Mouse (Mus musculus): Measurements from ENCODE around the gene Gm47995. TPM values are rescaled to one million over a fixed set of nuclear protein-coding genes. Genes with fewer than 3 reads are reported as not detected.

Gene Gm47995
- polyA plus RNA-seq, 1 experiment from 2014 or later = 0.25 TPM

- Histone ChIP-seq H3K36me3 (no peaks in the 10 kb centered on the region), H3K4me1 (no peaks in the 10 kb centered on the region), H3K27ac (no peak overlapping the region), H3K4me2 (no peak overlapping the region), H3K9ac (no peak overlapping the region), H3K4me3 (replicated peaks) (no peak overlapping the region), H3K9me3 (replicated peaks) (no peaks in the 10 kb centered on the region; the same call in 1 of the 2 replicates), H3K27me3 (no peaks in the 10 kb centered on the region)
- no peak for ATAC-seq (replicated peaks; ENCODE audit: low FRiP score)
- WGBS = 65% methylated on average over 4 of the region's 4 CpGs
These were observed 45.1 kb downstream of the Gm47995 start for GRCm38 (mm10) chr1:151243332-151243731.

- no peak overlapping the region for H3K27ac ChIP-seq
- no peak overlapping the region for H3K4me2 ChIP-seq
- no peak overlapping the region for H3K4me3 ChIP-seq (replicated peaks)
- ATAC-seq (replicated peaks; ENCODE audit: low FRiP score) = no peak
- H3K9ac ChIP-seq = no peak overlapping the region
- no peaks in the 10 kb centered on the region for H3K4me1 ChIP-seq
- H3K36me3 ChIP-seq = no peaks in the 10 kb centered on the region
- WGBS = 91% methylated on average over 5 of the region's 5 CpGs
- H3K27me3 ChIP-seq = no peaks in the 10 kb centered on the region
- no peaks in the 10 kb centered on the region; the same call in 1 of the 2 replicates for H3K9me3 ChIP-seq (replicated peaks)
These were observed 45.8 kb downstream of the Gm47995 start for GRCm38 (mm10) chr1:151244013-151244412.

DNA sequence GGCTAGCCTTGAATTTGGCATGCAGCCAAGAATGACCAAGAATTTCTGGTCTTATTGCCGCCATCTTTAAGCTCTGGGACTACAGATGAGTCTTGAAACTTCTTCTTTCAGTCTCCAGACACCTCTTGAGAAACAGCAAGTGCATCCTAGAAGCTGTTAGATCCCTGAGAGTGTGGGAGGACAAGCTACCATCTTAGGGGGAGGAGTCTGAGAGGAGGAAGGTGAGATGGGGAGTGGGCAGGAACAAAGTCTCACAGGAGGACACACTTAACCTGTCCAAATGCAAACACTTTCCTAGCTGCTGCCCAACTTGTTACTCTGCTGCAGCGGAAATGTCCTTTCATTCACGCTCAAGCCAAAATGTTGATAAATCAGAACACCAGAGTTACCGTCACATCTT lies 46.5 kb downstream of the Gm47995 start:
- H3K27ac ChIP-seq = no peak overlapping the region
- no peaks in the 10 kb centered on the region for H3K36me3 ChIP-seq
- no peaks in the 10 kb centered on the region for H3K4me1 ChIP-seq
- H3K4me3 ChIP-seq (replicated peaks) = no peak overlapping the region
- no peak overlapping the region for H3K4me2 ChIP-seq
- 84% methylated on average over 4 of the region's 4 CpGs for WGBS
- no peak overlapping the region for H3K9ac ChIP-seq
- no peaks in the 10 kb centered on the region for H3K27me3 ChIP-seq
- no peaks in the 10 kb centered on the region; the same call in 1 of the 2 replicates for H3K9me3 ChIP-seq (replicated peaks)
- ATAC-seq (replicated peaks; ENCODE audit: low FRiP score) = no peak

DNA sequence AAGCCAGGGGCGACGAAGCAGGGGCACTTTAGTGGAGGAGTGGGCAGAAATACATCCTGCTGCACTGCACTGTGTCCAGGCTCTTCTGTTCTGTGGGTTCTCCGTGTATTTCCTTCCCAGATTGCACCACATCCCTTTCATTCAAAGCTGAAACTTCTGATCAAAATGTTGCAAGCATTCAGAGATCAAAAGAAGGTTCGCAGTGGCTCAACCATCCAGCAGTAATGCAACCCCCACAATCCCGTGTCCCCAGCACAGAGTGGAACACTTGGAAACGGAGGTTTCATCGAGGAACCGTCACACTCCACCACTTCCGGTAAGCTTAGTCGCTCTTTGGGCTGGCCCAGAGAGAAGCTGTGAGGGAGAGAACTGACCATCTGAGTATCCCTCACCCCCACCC lies 46.9 kb downstream of the Gm47995 start:
- H3K27me3 ChIP-seq = no peaks in the 10 kb centered on the region
- H3K9ac ChIP-seq = no peak overlapping the region
- H3K27ac ChIP-seq = no peak overlapping the region
- H3K4me1 ChIP-seq = 0 out of 2 replicates have a peak, but pooled peaks cover under 1% of the 10 kb centered on the region
- H3K4me3 ChIP-seq (replicated peaks) = no peak overlapping the region
- no peaks in the 10 kb centered on the region for H3K36me3 ChIP-seq
- 71% methylated on average over 10 of the region's 10 CpGs for WGBS
- no peaks in the 10 kb centered on the region; the same call in 1 of the 2 replicates for H3K9me3 ChIP-seq (replicated peaks)
- 0 out of 2 replicates have a peak, but pooled peaks have one; percentile 12 for ATAC-seq (replicated peaks; ENCODE audit: low FRiP score)
- no peak overlapping the region for H3K4me2 ChIP-seq

DNA sequence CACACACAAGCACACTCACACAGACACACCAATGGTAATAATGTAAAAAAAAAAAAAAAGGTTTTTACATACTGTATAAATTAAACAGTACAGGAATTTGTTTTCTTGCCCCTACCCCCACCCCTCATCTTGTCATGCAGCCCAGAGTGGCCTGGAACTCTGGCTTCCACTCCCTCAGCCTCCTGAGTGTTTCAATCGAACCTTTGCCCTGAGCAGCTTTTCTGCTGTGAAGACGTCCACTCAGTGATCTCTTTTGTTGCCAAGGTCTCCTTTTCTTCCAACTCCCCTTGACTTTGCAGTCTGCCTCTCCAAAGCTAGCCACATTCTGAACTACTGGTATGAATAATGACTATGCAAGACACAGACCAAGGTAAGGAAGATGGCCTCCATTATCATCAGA lies 47.6 kb downstream of the Gm47995 start:
- Histone ChIP-seq H3K4me3 (replicated peaks) (no peak overlapping the region), H3K27ac (no peak overlapping the region), H3K4me1 (peaks cover 7% of the 10 kb centered on the region; the same call in 1 of the 2 replicates), H3K9ac (no peak overlapping the region), H3K9me3 (replicated peaks) (no peaks in the 10 kb centered on the region), H3K27me3 (no peaks in the 10 kb centered on the region), H3K4me2 (no peak overlapping the region), H3K36me3 (no peaks in the 10 kb centered on the region)
- ATAC-seq (replicated peaks; ENCODE audit: low FRiP score) = no peak
- WGBS = 63% methylated on average over 2 of the region's 2 CpGs

Other genes starting within 250 kb of the Gm47995 start
- 18.0 and 22.5 TPM in 2 replicates for gene Hmcn1, start 205.0 kb upstream of the Gm47995 start, polyA plus RNA-seq (2015; fragmentation: Nextera tagmentation; extraction: Ambion mirVana)
- gene Gm47985, start 15.9 kb upstream of the Gm47995 start, polyA plus RNA-seq (2015; fragmentation: Nextera tagmentation; extraction: Ambion mirVana) = 0.22 and 0.31 TPM in 2 replicates
- gene Gm8947, start 6.1 kb upstream of the Gm47995 start, polyA plus RNA-seq (2015; fragmentation: Nextera tagmentation; extraction: Ambion mirVana) = 0.26 and 0.46 TPM in 2 replicates
- 0.42 and 0.55 TPM in 2 replicates for gene 3110040M04Rik, start 5.7 kb downstream of the Gm47995 start, polyA plus RNA-seq (2015; fragmentation: Nextera tagmentation; extraction: Ambion mirVana)
- gene Gm47996, start 11.7 kb downstream of the Gm47995 start, polyA plus RNA-seq (2015; fragmentation: Nextera tagmentation; extraction: Ambion mirVana) = 0.19 and 0.71 TPM in 2 replicates
- 421 and 464 TPM in 2 replicates for gene Ivns1abp, start 146.0 kb downstream of the Gm47995 start, polyA plus RNA-seq (2015; fragmentation: Nextera tagmentation; extraction: Ambion mirVana)
- gene Swt1, start 230.0 kb downstream of the Gm47995 start, polyA plus RNA-seq (2015; fragmentation: Nextera tagmentation; extraction: Ambion mirVana) = 27.4 and 30.5 TPM in 2 replicates
- gene Trmt1l, start 230.1 kb downstream of the Gm47995 start, polyA plus RNA-seq (2015; fragmentation: Nextera tagmentation; extraction: Ambion mirVana) = 46.4 and 50.4 TPM in 2 replicates

All from kidney, embryonic 15.5 days (tissue).